Mouse (Mus musculus): ENCODE results near the gene Maats1.

Maats1 gene

DNA sequence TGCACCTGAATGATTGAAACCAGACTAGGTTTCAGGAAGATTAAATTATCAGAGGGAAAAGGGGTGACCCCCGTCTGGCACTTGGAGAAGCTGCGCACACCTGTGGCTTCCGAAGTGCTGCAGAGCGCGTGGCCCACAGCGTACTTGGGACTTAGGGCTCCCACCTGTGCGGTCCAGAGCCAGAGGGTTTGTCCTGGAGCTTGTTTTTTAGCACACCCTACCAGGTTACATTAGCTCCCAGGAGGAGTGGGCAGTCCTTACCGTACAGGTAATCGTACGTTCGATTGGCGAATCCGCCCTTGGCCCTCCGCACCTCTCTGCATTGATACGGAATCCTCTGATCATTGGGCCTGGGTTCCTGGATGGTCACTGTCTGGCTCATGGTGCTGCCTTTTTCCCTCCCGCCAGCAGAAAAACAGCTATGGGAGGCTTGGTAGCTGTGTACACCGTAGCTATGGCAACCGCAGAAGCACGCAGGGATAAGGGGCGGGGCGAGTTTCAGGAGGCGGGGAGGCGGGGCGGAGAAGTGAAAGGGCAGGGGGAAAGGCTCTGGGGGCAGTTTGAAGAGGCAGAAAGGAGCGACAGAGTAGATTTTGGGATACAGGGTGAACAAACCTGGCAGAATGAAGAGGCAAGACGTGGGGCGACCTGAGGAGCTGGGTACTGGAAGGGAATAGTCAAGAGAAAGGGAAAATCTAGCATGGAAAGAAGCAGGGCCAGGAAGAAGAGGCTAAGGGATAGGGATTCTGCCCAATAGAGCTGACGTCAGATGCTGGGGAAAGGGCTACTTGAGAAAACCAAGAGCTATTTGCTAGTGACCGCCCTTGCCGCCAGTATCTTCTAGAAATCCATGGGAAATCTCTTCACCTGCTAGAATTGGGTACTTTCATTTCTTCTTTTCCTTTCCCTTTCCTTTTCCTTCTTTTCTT lies at the start of gene Maats1:
Maats1 (minus strand) TSS at position 748 of the 929 bp plus-strand sequence.
- DNase-seq (ENCODE audit: low read depth, low spot score), result no peak

DNA sequence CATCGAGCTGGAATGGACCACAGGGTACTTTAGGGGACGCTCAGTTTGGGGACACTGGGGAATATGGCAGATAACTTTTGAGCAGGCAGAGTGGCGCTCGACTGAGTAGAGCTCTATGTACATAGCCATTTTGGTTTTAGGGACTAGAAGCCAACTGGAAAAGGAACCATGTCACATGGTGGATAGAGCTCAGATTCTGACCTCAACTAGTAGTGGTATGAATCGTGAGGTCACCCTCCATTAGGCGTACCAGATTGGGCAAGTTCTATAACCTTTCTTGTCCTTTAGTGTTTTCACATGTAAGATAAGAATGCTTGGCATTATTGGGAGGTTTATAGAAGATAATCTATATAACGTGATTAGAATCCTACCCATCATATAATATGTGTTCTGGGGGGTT lies 48.4 kb upstream of the Maats1 start:
- no peak for DNase-seq (ENCODE audit: low read depth, low spot score)

DNA sequence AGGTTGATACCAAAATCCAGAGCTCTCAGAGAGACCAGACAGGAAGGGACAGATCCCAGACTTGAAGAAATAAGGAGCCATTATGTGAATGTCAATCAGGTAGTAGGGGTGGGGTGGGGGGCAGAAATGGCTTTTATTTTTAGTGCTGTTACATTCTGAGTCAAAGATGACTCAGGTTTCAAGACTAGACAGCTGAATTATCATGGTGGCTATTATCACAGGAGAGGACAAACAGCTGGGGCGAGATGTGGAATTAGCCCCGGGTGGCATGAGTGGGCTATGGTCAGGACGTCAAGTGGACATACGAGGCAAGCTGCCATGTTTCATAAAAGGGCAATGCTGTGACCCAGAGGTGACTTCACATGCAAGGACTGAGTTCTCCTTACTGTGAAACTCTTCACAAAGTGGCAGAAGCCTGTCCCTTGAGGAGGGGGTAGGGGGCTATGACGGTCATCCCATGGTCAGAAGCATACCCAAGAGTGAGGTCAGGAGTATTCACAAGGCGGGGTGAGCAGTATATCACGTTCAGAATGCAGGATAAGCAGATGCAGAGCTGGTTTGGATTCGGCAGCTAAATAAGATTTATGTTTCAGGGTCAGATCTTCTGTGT lies 47.4 kb upstream of the Maats1 start:
- no peak for DNase-seq (ENCODE audit: low read depth, low spot score)

DNA sequence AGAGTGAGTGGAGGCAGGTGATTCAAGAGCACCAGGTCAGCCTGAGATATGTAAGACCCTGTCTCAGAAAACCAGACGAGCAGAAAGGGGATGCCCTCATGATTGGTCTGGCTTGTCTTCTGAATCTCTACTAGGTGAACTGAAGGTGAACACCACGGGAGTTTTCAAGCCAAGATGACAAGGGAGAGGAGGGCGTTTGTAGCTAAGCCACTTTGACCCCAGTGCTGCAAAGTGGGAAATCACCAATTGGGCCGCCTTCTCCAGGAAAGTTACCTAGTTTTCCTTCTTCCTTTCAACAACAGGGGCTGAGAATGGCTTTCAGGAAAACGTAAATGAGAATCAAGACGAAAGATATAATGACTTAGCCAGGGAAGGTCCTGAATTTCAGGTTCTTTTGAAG lies 46.8 kb upstream of the Maats1 start:
- no peak for DNase-seq (ENCODE audit: low read depth, low spot score)

DNA sequence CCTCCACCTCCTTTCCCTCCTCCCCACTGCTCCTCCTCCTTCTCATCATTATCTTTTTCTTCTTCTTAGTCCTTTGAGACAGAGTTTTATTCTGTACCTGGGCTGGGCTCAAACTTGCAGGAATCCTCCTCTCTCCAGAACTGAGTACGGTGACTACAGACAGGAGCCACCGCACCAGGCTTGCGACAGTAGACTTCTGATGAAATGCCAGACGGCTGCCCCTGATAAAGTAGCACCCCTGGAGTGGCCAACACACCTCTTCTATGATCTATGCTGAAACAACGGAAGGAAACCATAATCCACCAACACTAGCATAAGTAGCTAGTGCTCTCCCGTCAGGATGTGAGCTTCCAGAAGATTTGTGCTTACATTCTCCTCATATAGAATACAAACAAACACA lies 45.4 kb upstream of the Maats1 start:
- DNase-seq (ENCODE audit: low read depth, low spot score), result no peak

DNA sequence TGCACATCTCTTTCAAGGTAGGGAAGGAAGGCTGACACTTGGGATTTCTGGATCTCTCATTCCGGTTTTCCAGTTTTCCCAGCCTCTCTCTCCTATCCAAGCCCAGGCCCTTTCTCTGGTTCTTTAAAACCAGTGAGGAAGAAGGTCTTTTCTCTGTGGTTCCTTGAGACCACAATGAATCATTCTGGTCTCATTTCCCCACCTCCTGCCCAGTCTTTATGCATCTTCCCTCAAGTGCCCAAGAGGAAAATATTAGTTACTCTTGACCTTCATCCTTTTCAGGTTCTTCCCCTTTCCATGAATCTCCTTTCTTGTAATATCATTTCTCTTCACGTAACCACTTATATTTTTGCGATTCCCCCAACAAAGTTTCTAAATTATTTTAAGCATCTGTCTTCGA lies 43.8 kb upstream of the Maats1 start:
- DNase-seq (ENCODE audit: low read depth, low spot score), result no peak

DNA sequence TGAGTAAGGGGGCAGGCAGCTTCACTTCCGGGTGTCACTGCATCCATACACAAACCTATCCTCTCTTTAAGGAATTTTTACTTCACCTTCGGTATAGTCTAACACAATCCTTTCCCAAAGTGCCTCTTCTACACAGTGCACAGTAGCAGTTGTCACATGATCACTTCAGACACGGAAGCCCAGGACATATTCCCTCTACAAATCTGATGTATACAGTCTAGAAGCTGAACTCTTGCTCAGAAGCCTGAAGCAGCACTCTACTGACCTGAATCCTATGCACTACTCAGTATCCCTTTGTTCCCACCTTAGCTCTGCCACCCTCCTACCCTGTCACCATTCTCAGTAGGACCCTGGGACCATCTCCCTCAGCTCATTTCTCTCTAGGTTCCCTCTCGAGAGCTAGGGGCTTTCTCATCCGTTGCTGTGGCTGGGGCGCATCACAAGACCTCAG lies 43.3 kb upstream of the Maats1 start:
- no peak for DNase-seq (ENCODE audit: low read depth, low spot score)

DNA sequence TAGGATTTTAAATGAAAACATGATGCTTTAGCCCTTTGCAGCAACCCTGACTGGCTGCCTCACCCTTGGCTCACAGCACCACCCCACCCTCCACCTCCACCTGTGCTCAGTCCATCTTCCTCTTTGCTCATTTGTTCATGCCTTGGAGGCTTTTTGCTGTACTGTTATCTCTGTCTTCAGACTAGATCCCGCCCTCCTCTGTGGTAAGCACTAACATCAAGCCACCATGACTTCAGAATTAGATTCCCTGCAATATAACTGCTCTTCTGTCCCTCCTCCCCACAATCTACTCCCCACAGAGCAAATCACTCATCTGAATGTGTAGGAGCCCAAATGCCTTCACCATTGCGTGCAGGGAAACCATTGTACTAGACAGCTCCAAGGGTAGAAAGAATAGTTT lies 41.7 kb upstream of the Maats1 start:
- no peak for DNase-seq (ENCODE audit: low read depth, low spot score)

DNA sequence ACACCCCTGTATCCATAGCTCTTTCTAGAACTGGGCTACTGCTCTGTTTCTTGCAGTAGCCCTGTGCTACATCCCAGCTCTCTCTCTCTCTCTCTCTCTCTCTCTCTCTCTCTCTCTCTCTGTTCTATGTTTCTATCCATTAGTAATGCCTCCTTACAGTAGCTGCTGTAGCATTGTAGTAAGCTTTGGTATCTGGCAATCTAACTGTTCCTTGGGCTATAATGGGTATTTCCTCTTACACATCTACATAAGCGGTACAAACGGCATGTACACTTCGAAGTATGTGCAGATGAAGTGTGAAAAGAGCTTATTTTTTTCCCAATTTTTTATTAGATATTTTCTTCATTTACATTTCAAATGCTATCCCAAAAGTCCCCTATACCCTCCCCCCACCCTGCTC lies 38.0 kb upstream of the Maats1 start:
- no peak for DNase-seq (ENCODE audit: low read depth, low spot score)

DNA sequence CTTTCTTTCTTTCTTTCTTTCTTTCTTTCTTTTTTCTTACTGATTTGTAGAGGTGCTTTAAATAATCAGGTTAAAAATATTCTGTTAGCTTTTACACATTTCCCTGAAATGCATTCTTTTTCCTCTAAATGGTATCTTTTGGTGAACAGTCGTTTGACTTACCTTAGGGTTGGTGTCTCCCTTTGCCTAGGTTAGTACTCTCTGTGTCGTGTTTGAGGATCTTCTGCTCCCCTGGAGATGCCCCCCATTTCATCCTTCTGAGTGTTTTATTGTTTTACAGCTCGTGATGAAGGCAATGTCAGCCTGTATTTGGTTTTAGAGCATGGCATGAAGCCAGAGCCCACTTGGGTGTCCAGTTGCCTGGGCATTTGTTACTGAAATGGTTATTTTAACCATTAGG lies 37.5 kb upstream of the Maats1 start:
- no peak for DNase-seq (ENCODE audit: low read depth, low spot score)

DNA sequence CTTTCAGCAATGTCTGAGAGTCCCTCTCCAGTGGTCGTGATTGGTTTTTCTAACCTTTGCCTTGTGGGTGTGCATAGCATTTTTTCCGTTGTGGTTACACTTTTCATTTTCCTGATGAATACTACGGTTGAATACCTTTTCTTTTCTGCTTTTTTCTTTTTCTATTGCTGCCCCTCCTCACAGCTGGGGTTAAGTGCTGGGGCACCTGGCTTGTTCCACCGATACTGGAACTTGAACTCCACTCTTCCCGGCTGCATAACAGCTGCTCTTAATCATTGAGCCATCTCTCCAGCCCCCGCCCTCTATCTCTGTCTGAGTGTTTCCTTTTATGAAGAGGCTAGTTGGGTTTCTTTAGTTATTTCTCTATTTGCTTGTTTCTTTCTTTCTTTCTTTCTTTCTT lies 37.1 kb upstream of the Maats1 start:
- DNase-seq (ENCODE audit: low read depth, low spot score), result peak; percentile 37

DNA sequence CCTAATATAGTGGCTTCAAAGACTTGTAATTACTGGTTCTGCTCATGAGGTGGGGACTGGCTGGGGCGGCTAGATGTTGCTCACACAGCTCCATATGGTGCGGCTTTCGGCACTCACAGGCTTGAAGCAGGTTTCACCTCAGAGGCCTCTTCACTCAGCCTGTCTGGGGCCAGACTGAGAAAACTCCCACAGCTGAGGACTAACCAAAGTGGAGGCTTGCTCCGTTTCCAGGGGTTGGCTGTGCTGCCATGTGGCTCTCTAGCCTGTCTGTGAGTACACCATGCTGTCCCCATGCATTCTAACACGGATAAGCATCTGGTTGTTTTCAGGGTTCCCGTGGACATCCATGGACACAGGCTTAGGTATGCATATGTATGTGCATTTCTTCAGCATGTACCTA lies 36.6 kb upstream of the Maats1 start:
- no peak for DNase-seq (ENCODE audit: low read depth, low spot score)

DNA sequence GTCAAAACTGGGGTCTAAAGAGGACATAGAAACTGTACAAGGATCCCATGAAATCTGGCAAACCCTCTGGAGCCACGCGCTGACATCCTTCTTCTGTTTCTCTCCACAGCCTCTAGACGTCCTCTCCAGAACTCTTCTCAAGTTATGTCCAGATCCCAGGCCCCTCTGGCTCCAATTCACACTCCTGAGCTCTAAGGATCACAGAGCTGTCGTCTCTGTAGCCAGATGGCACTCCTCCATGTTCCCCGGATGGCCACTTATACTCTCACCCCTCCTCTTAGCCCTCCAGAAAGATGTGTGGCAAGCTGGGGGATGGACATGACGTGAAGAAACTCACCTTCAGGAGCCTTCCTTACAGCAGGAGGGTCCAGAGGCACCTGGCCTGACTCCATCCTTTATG lies 35.6 kb upstream of the Maats1 start:
- DNase-seq (ENCODE audit: low read depth, low spot score), result no peak

DNA sequence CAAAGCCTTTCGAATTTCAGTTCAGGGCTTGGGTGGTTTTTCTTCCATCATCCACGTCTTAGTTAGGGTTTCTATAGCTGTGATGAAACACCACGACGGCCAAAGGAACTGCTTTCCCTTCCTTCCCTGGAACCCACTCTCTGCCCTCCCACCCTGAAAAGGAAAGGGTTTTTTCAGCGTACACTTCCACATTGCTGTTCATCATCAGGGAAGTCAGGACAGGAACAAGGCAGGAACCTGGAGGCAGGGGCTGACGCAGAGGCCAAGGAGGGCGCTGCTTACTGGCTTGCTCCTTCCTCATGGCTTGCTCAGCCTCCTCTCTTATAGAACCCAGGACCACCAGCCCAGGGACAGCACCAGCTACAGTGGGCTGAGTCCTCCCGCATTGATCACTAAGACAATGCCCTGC lies 34.9 kb upstream of the Maats1 start:
- no peak for DNase-seq (ENCODE audit: low read depth, low spot score)

DNA sequence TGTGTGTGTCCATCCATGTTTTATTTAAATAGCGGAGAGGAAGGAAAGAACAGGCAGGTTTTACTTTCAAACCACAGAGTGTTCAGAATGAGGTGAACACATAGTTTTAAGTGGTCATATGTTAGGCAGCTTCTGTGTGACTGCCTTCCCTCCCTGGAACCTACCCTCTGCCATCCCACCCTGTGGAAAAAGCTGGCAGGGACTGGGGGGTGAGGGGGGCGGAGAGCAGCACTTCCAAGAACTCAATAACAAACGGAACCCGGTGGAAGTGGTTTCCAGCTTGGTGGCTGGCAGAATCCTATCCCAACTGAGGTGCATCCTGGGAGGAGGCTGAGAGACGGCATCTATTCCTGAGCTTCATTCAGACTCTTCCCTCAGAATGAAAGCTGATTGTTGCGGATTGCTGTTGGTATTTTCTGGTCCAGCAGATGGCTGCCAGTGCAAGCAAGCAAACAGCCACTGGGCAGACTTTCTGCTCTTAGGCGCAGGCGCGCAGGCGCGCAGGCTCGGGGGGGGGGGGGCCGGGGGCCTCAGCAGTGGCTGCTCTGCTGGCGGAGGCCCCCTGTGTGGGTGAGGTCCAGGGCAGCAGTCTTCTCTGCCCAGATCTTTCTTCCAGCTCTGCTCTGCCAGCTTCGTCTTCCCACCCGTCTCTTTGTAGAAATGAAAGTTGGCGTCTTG lies 34.4 kb upstream of the Maats1 start:
- peak; percentile 70 for DNase-seq (ENCODE audit: low read depth, low spot score)

DNA sequence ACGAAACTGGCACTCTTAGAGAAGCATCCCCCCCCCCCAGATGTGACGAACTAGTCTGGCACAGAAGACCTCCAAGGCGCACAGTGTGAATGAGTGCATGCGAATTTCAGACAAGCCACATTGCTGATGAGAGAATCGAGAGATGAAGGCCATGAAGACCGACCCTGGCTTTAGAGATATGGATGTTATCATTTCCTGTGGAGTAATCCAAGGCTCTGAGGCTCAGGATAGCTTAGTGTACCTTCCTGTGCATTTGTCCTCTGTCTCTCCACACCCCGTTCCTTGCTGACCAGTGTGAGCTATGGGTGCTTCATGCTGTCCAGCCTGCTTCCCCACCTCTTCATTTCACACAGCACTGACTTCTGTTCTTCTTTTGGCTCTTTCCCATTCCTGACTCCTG lies 33.2 kb upstream of the Maats1 start:
- no peak for DNase-seq (ENCODE audit: low read depth, low spot score)

DNA sequence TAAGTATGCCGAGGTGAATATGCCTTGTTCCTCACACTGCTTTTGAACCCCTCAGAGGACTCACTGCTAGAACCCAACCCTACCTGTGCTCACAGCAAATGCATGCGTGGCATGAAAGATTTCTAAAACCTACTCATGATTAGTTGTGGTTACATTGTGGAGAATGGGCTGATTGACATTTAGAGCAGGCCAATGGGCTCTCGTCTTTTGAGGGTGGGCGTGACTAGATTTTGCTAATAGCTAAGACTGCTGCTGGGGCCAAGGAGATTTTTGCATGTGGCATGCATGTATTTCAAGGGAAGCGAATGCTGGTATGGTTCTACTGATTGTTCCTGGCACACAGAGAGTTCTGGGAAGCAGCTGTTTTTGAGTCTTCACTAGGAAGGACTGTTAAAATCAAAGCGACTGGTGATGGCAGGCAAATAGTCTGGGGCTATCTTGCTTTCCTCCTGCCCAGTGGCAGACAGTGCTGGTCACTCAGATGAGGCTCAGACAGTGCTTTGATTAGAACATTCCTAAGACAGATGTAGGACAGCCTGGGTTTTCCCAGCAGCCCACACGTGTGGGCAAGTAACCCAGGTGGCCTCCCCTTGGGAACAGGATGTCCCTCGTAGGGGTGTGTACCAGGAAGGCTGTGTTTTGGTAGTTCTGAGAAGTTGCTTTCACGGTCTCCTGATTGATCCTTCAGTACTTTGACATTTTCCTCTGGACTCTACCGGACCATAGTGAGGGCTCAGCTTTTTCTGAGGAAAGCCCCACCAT lies 32.6 kb upstream of the Maats1 start:
- no peak for DNase-seq (ENCODE audit: low read depth, low spot score)

DNA sequence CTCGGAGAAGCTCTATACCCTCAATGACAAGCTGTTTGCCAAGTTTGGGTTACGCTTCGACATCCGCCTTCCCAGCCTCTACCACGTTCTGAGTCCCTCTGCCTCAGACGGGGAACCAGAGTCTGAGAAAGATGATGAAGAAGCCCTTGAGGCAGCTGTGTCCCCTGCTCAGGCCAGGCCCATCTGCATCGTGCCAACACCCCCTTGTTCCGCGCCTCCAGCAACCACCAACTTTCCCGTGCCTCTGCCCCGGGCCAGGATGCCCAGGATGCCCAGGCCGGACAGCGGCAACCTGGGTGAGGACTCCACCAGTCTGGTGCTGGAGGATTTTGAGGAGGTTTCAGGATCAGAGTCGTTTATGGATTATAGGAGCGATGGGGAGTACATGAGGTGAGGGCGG lies 32.0 kb upstream of the Maats1 start:
- DNase-seq (ENCODE audit: low read depth, low spot score), result no peak

DNA sequence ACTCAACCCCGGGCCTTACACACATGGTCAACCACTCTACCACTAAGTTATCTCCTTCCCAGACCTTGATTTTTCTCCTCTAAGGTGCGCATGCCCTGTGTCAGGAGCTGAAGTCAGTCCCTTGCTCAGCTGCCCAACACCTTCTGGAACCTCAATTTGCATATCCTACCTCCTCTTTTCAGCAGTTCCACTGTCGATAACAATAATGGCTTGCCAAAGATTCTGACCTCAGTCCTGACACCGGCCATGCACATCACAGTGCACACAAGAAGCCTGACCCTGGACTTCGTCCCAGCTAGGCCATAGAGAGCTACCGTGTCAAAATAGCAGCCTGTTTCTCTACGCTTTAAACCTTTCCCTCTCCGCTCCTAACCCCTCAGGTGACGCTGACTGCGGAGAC lies 31.5 kb upstream of the Maats1 start:
- DNase-seq (ENCODE audit: low read depth, low spot score), result no peak

DNA sequence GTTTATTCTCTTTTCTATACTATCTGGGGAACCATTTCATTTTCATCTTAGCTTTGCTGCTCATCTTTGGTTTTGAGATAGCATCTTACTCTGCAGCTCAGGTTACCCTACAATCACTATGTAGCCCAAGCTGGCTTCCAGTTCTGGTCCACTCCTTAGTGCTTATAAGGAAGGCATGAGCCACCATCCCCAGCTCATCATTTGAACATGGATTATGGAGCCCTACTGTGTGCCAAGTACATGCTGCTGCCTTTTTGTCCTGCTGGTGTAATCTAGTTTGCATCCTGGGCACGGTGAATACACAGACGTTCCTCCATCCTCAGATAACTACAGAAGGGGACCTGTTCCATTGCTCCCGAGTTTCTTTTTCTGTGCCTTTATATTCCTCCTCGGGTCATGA lies 30.9 kb upstream of the Maats1 start:
- no peak for DNase-seq (ENCODE audit: low read depth, low spot score)

DNA sequence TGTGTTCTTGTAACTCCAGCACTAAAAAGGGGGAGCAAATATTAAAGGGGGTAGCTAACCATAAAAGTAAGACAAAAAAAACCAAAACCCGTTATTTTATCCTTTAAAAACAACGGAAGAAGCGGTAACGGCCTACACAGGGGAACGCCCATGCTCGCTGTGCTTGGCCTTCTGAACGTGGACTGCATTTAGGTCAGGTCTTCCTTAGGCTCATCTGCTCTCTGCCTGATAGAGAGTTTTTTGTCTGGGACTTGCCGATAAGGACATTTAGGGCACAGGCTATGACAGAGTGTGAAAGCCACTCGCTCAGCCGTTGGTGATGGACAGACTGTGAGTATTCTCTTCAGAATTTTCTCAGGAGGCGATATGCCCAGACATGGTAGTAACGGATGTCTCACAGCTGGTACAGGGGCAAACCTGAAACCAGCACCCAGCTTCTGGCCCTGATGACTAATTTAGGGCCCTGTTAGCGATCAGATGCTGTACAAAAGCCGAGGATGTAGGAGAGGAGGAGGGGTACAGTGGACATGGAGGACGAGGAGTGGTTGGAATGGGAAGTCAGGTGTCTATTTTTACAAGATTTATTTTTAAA lies 29.9 kb upstream of the Maats1 start:
- DNase-seq (ENCODE audit: low read depth, low spot score), result no peak
